Mouse (Mus musculus): Measurements from ENCODE around the gene Kcnh6. TPM values are rescaled to one million over a fixed set of nuclear protein-coding genes. Genes with fewer than 3 reads are reported as not detected.

Kcnh6 gene
- polyA plus RNA-seq (2012; rRNA removed; ENCODE audit: low replicate concordance): 1.1 and 2.2 TPM in 2 replicates

GRCm38 (mm10) chr11:106007821-106008220, at the start of gene Kcnh6:
TSS of gene Kcnh6 (plus strand) at chr11:106008124.

GRCm38 (mm10) chr11:105967741-105968574, 40.0 kb upstream of the Kcnh6 start, which contains the start of gene Ace:
TSS of gene Ace (plus strand) at chr11:105967945.

GRCm38 (mm10) chr11:105994375-105994774, 13.5 kb upstream of the Kcnh6 start, which contains the start of gene Ace3:
TSS of gene Ace3 (plus strand) at chr11:105994675.

GRCm38 (mm10) chr11:106036548-106037417, 28.9 kb downstream of the Kcnh6 start, which contains the start of gene Dcaf7:
TSS of gene Dcaf7 (plus strand) at chr11:106036872.

GRCm38 (mm10) chr11:106065923-106066571, 58.1 kb downstream of the Kcnh6 start, which contains the start of gene Taco1:
TSS of gene Taco1 (plus strand) at chr11:106066061.

Other genes starting within 250 kb of the Kcnh6 start
- gene Cyb561, start 54.8 kb upstream of the Kcnh6 start, polyA plus RNA-seq (2012; rRNA removed; ENCODE audit: low replicate concordance): 37.2 and 62.5 TPM in 2 replicates
- gene Ace, start 40.2 kb upstream of the Kcnh6 start, polyA plus RNA-seq (2012; rRNA removed; ENCODE audit: low replicate concordance): 154 and 931 TPM in 2 replicates
- gene Ace3, start 13.4 kb upstream of the Kcnh6 start, polyA plus RNA-seq (2012; rRNA removed; ENCODE audit: low replicate concordance): not detected in 2 replicates
- gene Dcaf7, start 28.7 kb downstream of the Kcnh6 start, polyA plus RNA-seq (2012; rRNA removed; ENCODE audit: low replicate concordance): 34.0 and 47.0 TPM in 2 replicates
- gene Taco1, start 57.9 kb downstream of the Kcnh6 start, polyA plus RNA-seq (2012; rRNA removed; ENCODE audit: low replicate concordance): 11.2 and 12.8 TPM in 2 replicates
- gene Map3k3, start 76.5 kb downstream of the Kcnh6 start, polyA plus RNA-seq (2012; rRNA removed; ENCODE audit: low replicate concordance): 7.4 and 7.6 TPM in 2 replicates
- gene Gm10840, start 152.7 kb downstream of the Kcnh6 start, polyA plus RNA-seq (2012; rRNA removed; ENCODE audit: low replicate concordance): not detected in 2 replicates
- gene Limd2, start 152.7 kb downstream of the Kcnh6 start, polyA plus RNA-seq (2012; rRNA removed; ENCODE audit: low replicate concordance): 16.2 and 20.3 TPM in 2 replicates
- 5.2 and 7.4 TPM in 2 replicates for gene Strada, start 194.0 kb downstream of the Kcnh6 start, polyA plus RNA-seq (2012; rRNA removed; ENCODE audit: low replicate concordance)
- gene Ccdc47, start 208.2 kb downstream of the Kcnh6 start, polyA plus RNA-seq (2012; rRNA removed; ENCODE audit: low replicate concordance): 2.6 and 3.5 TPM in 2 replicates
- gene Ddx42, start 208.8 kb downstream of the Kcnh6 start, polyA plus RNA-seq (2012; rRNA removed; ENCODE audit: low replicate concordance): 2.5 and 3.0 TPM in 2 replicates
- gene Ftsj3, start 248.0 kb downstream of the Kcnh6 start, polyA plus RNA-seq (2012; rRNA removed; ENCODE audit: low replicate concordance): 1.5 and 6.2 TPM in 2 replicates
- gene Psmc5, start 248.0 kb downstream of the Kcnh6 start, polyA plus RNA-seq (2012; rRNA removed; ENCODE audit: low replicate concordance): 11.1 and 14.4 TPM in 2 replicates

Data from duodenum, adult 2 months (tissue).